In genomic region chr14:25467911-25468668, GRCm38 (mm10) we compare ENCODE assay signal across 10 mouse cellular contexts. TPM values are rescaled to one million over a fixed set of nuclear protein-coding genes. Genes with fewer than 3 reads are reported as not detected.
A peak's percentile ranks its signal among the peaks of the same experiment; 100 is the strongest.
DNase-seq lines count a peak whose midpoint lies in the region; ATAC-seq and TF ChIP-seq lines count a peak whose summit lies in the region.
"Had no signal": no experiment of that assay in that cellular context is flagged by ENCODE, and none has a peak within 500 bp of the region (broad histone marks: within the 10 kb centered on the region; RNA-seq: fewer than 3 reads in every experiment).

No protein-coding gene starts in this region.

- H3K27me3 ChIP-seq in heart, embryonic 10.5 days (ENCODE audit: insufficient read depth, poor library complexity, severe bottlenecking) = no peaks in the 10 kb centered on the region
- H3K27me3 ChIP-seq in lung, postnatal 0 days (replicated peaks; ENCODE audit: insufficient read depth, low read length) = no peaks in the 10 kb centered on the region
- H3K27me3 ChIP-seq in forebrain, embryonic 16.5 days (replicated peaks; ENCODE audit: control insufficient read depth, insufficient read depth, low read length) = no peaks in the 10 kb centered on the region
- H3K27me3 ChIP-seq in limb, embryonic 12.5 days = no peaks in the 10 kb centered on the region
- H3K27me3 ChIP-seq: lung, embryonic 15.5 days had no signal

- no peak for TF ChIP-seq CTCF in lung, postnatal 0 days (IDR thresholded peaks at IDR 0.05)
- no peak for TF ChIP-seq CTCF in left cerebral cortex, adult 2 months (IDR thresholded peaks at IDR 0.05)

- no peaks in the 10 kb centered on the region for H3K9me3 ChIP-seq in heart, embryonic 10.5 days
- no peaks in the 10 kb centered on the region for H3K9me3 ChIP-seq in lung, postnatal 0 days (ENCODE audit: low read length)
- H3K9me3 ChIP-seq in forebrain, embryonic 16.5 days (ENCODE audit: control insufficient read depth, low read length) = no peaks in the 10 kb centered on the region
- H3K9me3 ChIP-seq in limb, embryonic 12.5 days = no peaks in the 10 kb centered on the region
- H3K9me3 ChIP-seq: lung, embryonic 15.5 days had no signal

- no peaks in the 10 kb centered on the region for H3K36me3 ChIP-seq in heart, embryonic 10.5 days
- no peaks in the 10 kb centered on the region for H3K36me3 ChIP-seq in lung, postnatal 0 days (ENCODE audit: insufficient read depth, low read length)
- H3K36me3 ChIP-seq in forebrain, embryonic 16.5 days (ENCODE audit: control insufficient read depth, insufficient read depth) = no peaks in the 10 kb centered on the region
- H3K36me3 ChIP-seq in limb, embryonic 12.5 days = peaks cover 6% of the 10 kb centered on the region; the same call in 1 of the 2 replicates
- H3K36me3 ChIP-seq: lung, embryonic 15.5 days had no signal

- no peak overlapping the region for H3K4me2 ChIP-seq in lung, postnatal 0 days (replicated peaks; ENCODE audit: low read depth, low read length)
- no peak overlapping the region for H3K4me2 ChIP-seq in forebrain, embryonic 16.5 days (ENCODE audit: low read length)
- H3K4me2 ChIP-seq in limb, embryonic 12.5 days = no peak overlapping the region
- H3K4me2 ChIP-seq: lung, embryonic 15.5 days had no signal

- 0 out of 2 replicates have a peak overlapping the region, but pooled peaks have one; percentile 7 for H3K4me3 ChIP-seq in heart, embryonic 10.5 days
- H3K4me3 ChIP-seq in lung, postnatal 0 days (ENCODE audit: low read depth, low read length) = no peak overlapping the region
- no peak overlapping the region for H3K4me3 ChIP-seq in forebrain, embryonic 16.5 days (replicated peaks; ENCODE audit: low read length)
- no peak overlapping the region for H3K4me3 ChIP-seq in limb, embryonic 12.5 days (replicated peaks)
- no peak overlapping the region for H3K4me3 ChIP-seq in left cerebral cortex, adult 2 months
- H3K4me3 ChIP-seq: erythroblast, embryonic 14.5 days; lung, embryonic 15.5 days had no signal

- intact Hi-C loops in heart, postnatal 10 days (cut with DNase I) = no loop called here
- intact Hi-C loops in left cerebral cortex, adult 2 months (cut with DNase I) = no loop called here

- peaks cover 100% of the 10 kb centered on the region for H3K4me1 ChIP-seq in heart, embryonic 10.5 days
- H3K4me1 ChIP-seq in lung, postnatal 0 days (ENCODE audit: insufficient read depth, low read depth, low read length) = peaks cover 51% of the 10 kb centered on the region
- peaks cover 92% of the 10 kb centered on the region for H3K4me1 ChIP-seq in forebrain, embryonic 16.5 days (replicated peaks; ENCODE audit: control insufficient read depth, insufficient read depth, low read length)
- H3K4me1 ChIP-seq in limb, embryonic 12.5 days (replicated peaks) = peaks cover 100% of the 10 kb centered on the region

- ATAC-seq in lung, postnatal 0 days = no peak
- ATAC-seq in forebrain, embryonic 16.5 days = no peak
- ATAC-seq in limb, embryonic 12.5 days (ENCODE audit: insufficient number of reproducible peaks, insufficient read depth, low FRiP score, low TSS enrichment, low read depth) = no peak

- TF ChIP-seq EP300 in lung, postnatal 0 days (IDR thresholded peaks at IDR 0.05) = no peak

- WGBS in heart, embryonic 10.5 days = 57% methylated on average over 10 of the region's 10 CpGs
- WGBS in lung, postnatal 0 days = 48% methylated on average over 10 of the region's 10 CpGs
- WGBS in forebrain, embryonic 16.5 days = 47% methylated on average over 10 of the region's 10 CpGs
- WGBS in limb, embryonic 12.5 days = 85% methylated on average over 10 of the region's 10 CpGs

- H3K9ac ChIP-seq in lung, postnatal 0 days (replicated peaks; ENCODE audit: low read depth) = no peak overlapping the region
- H3K9ac ChIP-seq in forebrain, embryonic 16.5 days (replicated peaks; ENCODE audit: low read depth, low read length) = no peak overlapping the region
- peak overlapping the region; percentile 18; the same call in 1 of the 2 replicates for H3K9ac ChIP-seq in limb, embryonic 12.5 days (replicated peaks)
- H3K9ac ChIP-seq: lung, embryonic 15.5 days had no signal

- peak overlapping the region; percentile 80 for H3K27ac ChIP-seq in heart, embryonic 10.5 days
- 0 out of 2 replicates have a peak overlapping the region, but pooled peaks have one; percentile 6 for H3K27ac ChIP-seq in lung, postnatal 0 days (ENCODE audit: low read length)
- H3K27ac ChIP-seq in forebrain, embryonic 16.5 days (ENCODE audit: low read length) = peak overlapping the region; percentile 38; the same call in 1 of the 2 replicates
- H3K27ac ChIP-seq in limb, embryonic 12.5 days = 0 out of 2 replicates have a peak overlapping the region, but pooled peaks have one; percentile 53
- H3K27ac ChIP-seq in left cerebral cortex, adult 2 months = no peak overlapping the region

- DNase-seq in heart, embryonic 10.5 days (ENCODE audit: low spot score) = no peak
- no peak for DNase-seq in heart, postnatal 10 days
- no peak for DNase-seq in lung, postnatal 0 days (ENCODE audit: low spot score)
- no peak for DNase-seq in lung, postnatal 25 days (ENCODE audit: low spot score)
- no peak for DNase-seq in ovary, adult 18-20 months (ENCODE audit: low spot score)
- no peak for DNase-seq in left cerebral cortex, adult 2 months (ENCODE audit: extremely low spot score in 1 of 2, low spot score in 2 of 2)

RNA-seq across cellular contexts. Expression of gene Zmiz1, which starts 9.1 kb away (rescaled TPM):
- 38.1 and 45.8 TPM in 2 replicates for polyA plus RNA-seq in heart, embryonic 10.5 days (2016; fragmentation: Nextera tagmentation; extraction: Ambion mirVana)
- total RNA-seq in heart, postnatal 10 days (2021) = 10 to 100 TPM; 70.9 to 72.0 TPM
- polyA plus RNA-seq in lung, postnatal 0 days (2015; fragmentation: Nextera tagmentation; extraction: Ambion mirVana) = 18.0 and 20.2 TPM in 2 replicates
- polyA plus RNA-seq in forebrain, embryonic 16.5 days (2015; fragmentation: Nextera tagmentation; extraction: Ambion mirVana) = 52.6 and 56.6 TPM in 2 replicates
- polyA plus RNA-seq in limb, embryonic 12.5 days (2016; fragmentation: Nextera tagmentation; extraction: Ambion mirVana) = 53.4 and 57.1 TPM in 2 replicates
- total RNA-seq in left cerebral cortex, adult 2 months (2021) = 100 to 1,000 TPM; 106 to 107 TPM
